Mouse (Mus musculus) small intestine, adult 2 months (tissue): ENCODE measurements around the gene Mid1.
"Not testable (repeated sequence)": the region's sequence is repeated elsewhere in the genome, so short reads cannot be mapped to it uniquely, and the experiment has no call there.

Experiments used
- CTCF ChIP-seq: fragments of 200-500 bp; IDR thresholded peaks from 2 replicates; pipeline ENCODE4 v1.5.1; 2012; ENCODE audit warnings: low read depth, mild to moderate bottlenecking, control low read depth, inconsistent platforms, low read length, moderate library complexity, mixed read lengths; ENCODE audit not compliant: insufficient replicate concordance, insufficient read length; ENCODE audit errors: extremely low read depth
- POLR2A ChIP-seq: fragments of 200-500 bp; IDR thresholded peaks from 2 replicates; pipeline ENCODE4 v1.6.1; 2012; ENCODE audit warnings: low read depth, mild to moderate bottlenecking, control low read depth, inconsistent platforms, low read length, moderate library complexity

GRCm38 (mm10) chrX:169996926-169997325 is 311.9 kb downstream of the Mid1 start:
- not testable (repeated sequence) for TF ChIP-seq CTCF, POLR2A
